In the genomic region with DNA sequence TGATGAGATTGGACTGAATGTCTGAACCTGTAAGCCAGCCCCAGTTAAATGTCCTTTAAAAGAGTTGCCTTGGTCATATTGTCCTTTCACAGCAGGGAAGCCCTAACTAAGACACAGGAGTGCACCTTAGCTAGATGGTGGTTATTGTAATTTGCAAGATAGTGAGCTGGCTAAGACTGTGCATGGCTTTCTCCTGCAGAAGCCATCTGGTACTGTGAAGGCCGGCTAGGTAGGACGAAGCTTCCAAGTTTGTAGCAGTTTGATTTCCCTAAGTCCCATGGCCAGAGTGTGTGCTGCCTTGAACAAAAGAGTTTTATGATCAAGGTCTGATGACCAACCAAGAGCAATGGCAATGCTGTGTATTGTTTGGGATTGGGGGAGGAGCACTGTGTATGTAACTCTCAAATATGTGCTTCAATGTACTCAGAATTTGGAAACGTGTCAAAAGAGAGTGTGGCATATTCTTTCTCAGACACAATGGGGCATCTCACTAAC, we compare ENCODE assay signal across 22 mouse cellular contexts.
DNase-seq lines count a peak whose midpoint lies in the region; ATAC-seq lines count a peak whose summit lies in the region.
"Had no signal": no experiment of that assay in that cellular context is flagged by ENCODE, and none has a peak within 500 bp of the region (broad histone marks: within the 10 kb centered on the region; RNA-seq: fewer than 3 reads in every experiment).

No protein-coding gene starts in this region.

- no peaks in the 10 kb centered on the region for H3K9me3 ChIP-seq in heart, embryonic 12.5 days (replicated peaks)
- H3K9me3 ChIP-seq: embryonic facial prominence, embryonic 13.5 days; forebrain, embryonic 12.5 days; hindbrain, embryonic 10.5 days; intestine, embryonic 15.5 days had no signal

- no peaks in the 10 kb centered on the region for H3K4me1 ChIP-seq in heart, embryonic 12.5 days (replicated peaks)
- H3K4me1 ChIP-seq: embryonic facial prominence, embryonic 13.5 days; intestine, embryonic 15.5 days had no signal

- no peak overlapping the region for H3K27ac ChIP-seq in heart, embryonic 12.5 days (ENCODE audit: poor library complexity, severe bottlenecking)
- H3K27ac ChIP-seq: embryonic facial prominence, embryonic 13.5 days; forebrain, embryonic 12.5 days; heart, adult 2 months; hindbrain, embryonic 10.5 days; hindbrain, embryonic 14.5 days; intestine, embryonic 15.5 days had no signal

- no peak overlapping the region for H3K9ac ChIP-seq in heart, embryonic 12.5 days
- H3K9ac ChIP-seq: embryonic facial prominence, embryonic 13.5 days; forebrain, embryonic 12.5 days; hindbrain, embryonic 14.5 days; intestine, embryonic 15.5 days had no signal

- WGBS in heart, embryonic 12.5 days: 87% methylated on average over 3 of the region's 3 CpGs

- DNase-seq in cerebellum, adult 11-12 months: peak; percentile 33
- no peak for DNase-seq in cerebellum, adult 11 months
- DNase-seq in heart, adult 11 months: peak; percentile 61
- DNase-seq in cerebellum, postnatal 36 days: peak; percentile 11 to 25
- no peak for DNase-seq in lung, postnatal 14 days
- no peak for DNase-seq in layer of hippocampus, adult 18-20 months (ENCODE audit: low spot score in 2 of 2)
- DNase-seq: adrenal gland, postnatal 14 days; B cell, adult 2 months; gastrocnemius, postnatal 10 days; heart, adult 2 months; kidney, adult 8-10 months had no signal

- no peak for ATAC-seq in heart, embryonic 12.5 days (ENCODE audit: insufficient number of reproducible peaks, low FRiP score)
- ATAC-seq: activated CD4-positive, CD25-positive, alpha-beta regulatory T cell, adult 4 months; CD4-positive, CD25-positive, alpha-beta regulatory T cell, adult 4 months; forebrain, embryonic 16.5 days; intestine, embryonic 15.5 days had no signal

- H3K27me3 ChIP-seq in heart, embryonic 12.5 days (replicated peaks): no peaks in the 10 kb centered on the region
- H3K27me3 ChIP-seq: embryonic facial prominence, embryonic 13.5 days; forebrain, embryonic 12.5 days; intestine, embryonic 15.5 days had no signal

- H3K36me3 ChIP-seq in heart, embryonic 12.5 days: no peaks in the 10 kb centered on the region
- H3K36me3 ChIP-seq: embryonic facial prominence, embryonic 13.5 days; forebrain, embryonic 12.5 days; G1E; hindbrain, embryonic 10.5 days; intestine, embryonic 15.5 days had no signal

- H3K4me3 ChIP-seq in heart, embryonic 12.5 days: no peak overlapping the region
- H3K4me3 ChIP-seq: embryonic facial prominence, embryonic 13.5 days; forebrain, embryonic 12.5 days; heart, adult 2 months; hindbrain, embryonic 10.5 days; intestine, embryonic 15.5 days had no signal

- H3K4me2 ChIP-seq in heart, embryonic 12.5 days: no peak overlapping the region
- H3K4me2 ChIP-seq: embryonic facial prominence, embryonic 13.5 days; forebrain, embryonic 12.5 days; heart, embryonic 11.5 days; hindbrain, embryonic 14.5 days; intestine, embryonic 15.5 days had no signal

Comparison
In these comparisons a context has a peak if more than half of its experiments do, and no peak if none do; other contexts are left out.
1. DNase-seq: peak in cerebellum, adult 11-12 months (single experiment), heart, adult 11 months (single experiment) and cerebellum, postnatal 36 days (2 of 2); none in cerebellum, adult 11 months (single experiment), lung, postnatal 14 days (single experiment) and layer of hippocampus, adult 18-20 months (0 of 2).